Mouse (Mus musculus) CH12.LX (cell line): ENCODE data around the gene Prkcb. TPM values are rescaled to one million over a fixed set of nuclear protein-coding genes. Genes with fewer than 3 reads are reported as not detected.

Experiments
- DNase-seq: peaks from one replicate; pipeline ENCODE4 v3.0.0-alpha.2; 2013; ENCODE audit errors: extremely low read depth
- H3K27ac ChIP-seq: 2 replicates; pipeline ENCODE4 v1.5.1; 2012; ENCODE audit warnings: low read depth, mild to moderate bottlenecking, control low read depth, moderate library complexity; ENCODE audit not compliant: insufficient read depth
- H3K27me3 ChIP-seq: replicated peaks from 2 replicates; pipeline ENCODE3; 2012; ENCODE audit warnings: inconsistent platforms
- H3K36me3 ChIP-seq, 2 experiments: replicated peaks in 1 of 2; 2 replicates each; pipeline versions ENCODE3 to v1.6.1; 2012; ENCODE audit warnings: inconsistent platforms in 1 of 2, low read length in 1 of 2, mild to moderate bottlenecking in 1 of 2, mixed read lengths in 1 of 2, moderate library complexity in 1 of 2; ENCODE audit not compliant: control insufficient read depth in 1 of 2, insufficient read depth in 1 of 2
- H3K4me1 ChIP-seq, 2 experiments: 2 replicates each; pipeline ENCODE4 v1.6.1; 2012; ENCODE audit warnings: inconsistent platforms in 1 of 2, moderate library complexity in 1 of 2; ENCODE audit not compliant: insufficient read depth in 2 of 2, control insufficient read depth in 1 of 2
- H3K4me2 ChIP-seq: 2 replicates; pipeline ENCODE4 v1.6.1; 2012; ENCODE audit warnings: low read depth, mild to moderate bottlenecking, control low read depth; ENCODE audit not compliant: poor library complexity, insufficient read depth, severe bottlenecking
- H3K4me3 ChIP-seq, 3 experiments: fragments of 150-350 bp in 1 of 3; sonication (generic) in 1 of 3; replicated peaks in 1 of 3; 2 replicates each; pipeline versions ENCODE3 to v1.5.1; 2011 to 2012; ENCODE audit warnings: low read depth in 2 of 3, low read length in 2 of 3, mild to moderate bottlenecking in 2 of 3, moderate library complexity in 2 of 3, control low read depth in 1 of 3, improper control_type of control experiment in 1 of 3, inconsistent platforms in 1 of 3, mixed read lengths in 1 of 3; ENCODE audit not compliant: poor library complexity in 1 of 3
- H3K79me2 ChIP-seq: replicated peaks from 2 replicates; pipeline ENCODE4 v1.6.1; 2012; ENCODE audit warnings: mild to moderate bottlenecking, moderate library complexity; ENCODE audit not compliant: control insufficient read depth, poor library complexity, insufficient read depth, severe bottlenecking; ENCODE audit errors: extremely low read depth
- H3K9ac ChIP-seq: 2 replicates; pipeline ENCODE4 v1.6.1; 2012; ENCODE audit warnings: low read depth, mild to moderate bottlenecking, control low read depth, moderate library complexity; ENCODE audit not compliant: insufficient read depth
- H3K9me3 ChIP-seq: replicated peaks from 2 replicates; pipeline ENCODE3; 2012; ENCODE audit warnings: low read length, inconsistent platforms, mixed read lengths
- BHLHE40 ChIP-seq: IDR thresholded peaks from 2 replicates; pipeline ENCODE4 v1.6.1; 2011; ENCODE audit warnings: mild to moderate bottlenecking, low read depth, low read length, improper control_type of control experiment
- CHD1 ChIP-seq: IDR thresholded peaks from 2 replicates; pipeline ENCODE4 v1.6.1; 2012; ENCODE audit warnings: low read depth, low read length, improper control_type of control experiment, inconsistent platforms
- CTCF ChIP-seq, 2 experiments: IDR thresholded peaks in 1 of 2; conservative IDR thresholded peaks in 1 of 2; 2 replicates each; pipeline ENCODE4 v1.5.1; 2011 to 2012; ENCODE audit warnings: low read depth in 2 of 2, low read length in 2 of 2, improper control_type of control experiment in 1 of 2, inconsistent platforms in 1 of 2, mild to moderate bottlenecking in 1 of 2, moderate library complexity in 1 of 2
- E2F4 ChIP-seq: IDR thresholded peaks from 2 replicates; pipeline ENCODE4 v1.6.1; 2011; ENCODE audit warnings: low read depth, low read length, improper control_type of control experiment; ENCODE audit not compliant: insufficient replicate concordance
- ELF1 ChIP-seq: IDR thresholded peaks from 2 replicates; pipeline ENCODE4 v1.6.1; 2014; ENCODE audit warnings: low read depth, mild to moderate bottlenecking, inconsistent platforms, low read length, improper control_type of control experiment
- IRF4 ChIP-seq: IDR thresholded peaks from 2 replicates; pipeline ENCODE4 v1.6.1; 2014; ENCODE audit warnings: low read depth, mild to moderate bottlenecking, inconsistent platforms, low read length, improper control_type of control experiment
- JUN ChIP-seq: IDR thresholded peaks from 2 replicates; pipeline ENCODE4 v1.6.1; 2011; ENCODE audit warnings: low read depth, mild to moderate bottlenecking, low read length, improper control_type of control experiment, moderate library complexity; ENCODE audit not compliant: insufficient read depth
- JUND ChIP-seq: conservative IDR thresholded peaks from 2 replicates; pipeline ENCODE4 v1.6.1; 2011; ENCODE audit warnings: low read depth, low read length, improper control_type of control experiment
- MYC ChIP-seq: IDR thresholded peaks from 2 replicates; pipeline ENCODE4 v1.6.1; 2011; ENCODE audit warnings: low read depth, mild to moderate bottlenecking, improper control_type of control experiment, low read length
- NELFE ChIP-seq: IDR thresholded peaks from 2 replicates; pipeline ENCODE4 v1.6.1; 2011; ENCODE audit warnings: low read depth, low read length, improper control_type of control experiment
- NRF1 ChIP-seq: IDR thresholded peaks from 2 replicates; pipeline ENCODE4 v1.6.1; 2014; ENCODE audit warnings: low read depth, mild to moderate bottlenecking, inconsistent platforms, low read length, improper control_type of control experiment, moderate library complexity
- POLR2AphosphoS2 ChIP-seq: IDR thresholded peaks from 2 replicates; pipeline ENCODE4 v1.6.1; 2011; ENCODE audit warnings: low read depth, low read length, improper control_type of control experiment
- RAD21 ChIP-seq: IDR thresholded peaks from 2 replicates; pipeline ENCODE4 v1.6.1; 2011; ENCODE audit warnings: low read depth, mild to moderate bottlenecking, low read length, improper control_type of control experiment, moderate library complexity
- SIN3A ChIP-seq: IDR thresholded peaks from 2 replicates; pipeline ENCODE4 v1.6.1; 2012; ENCODE audit warnings: low read length, improper control_type of control experiment, inconsistent platforms
- SMC3 ChIP-seq: IDR thresholded peaks from 2 replicates; pipeline ENCODE4 v1.6.1; 2011; ENCODE audit warnings: low read depth, low read length, improper control_type of control experiment
- UBTF ChIP-seq: IDR thresholded peaks from 2 replicates; pipeline ENCODE4 v1.6.1; 2012; ENCODE audit warnings: low read depth, mild to moderate bottlenecking, inconsistent platforms, low read length, improper control_type of control experiment, moderate library complexity
- USF1 ChIP-seq: IDR thresholded peaks from 2 replicates; pipeline ENCODE4 v1.6.1; 2014; ENCODE audit warnings: low read depth, mild to moderate bottlenecking, inconsistent platforms, low read length, improper control_type of control experiment
- ZC3H11A ChIP-seq: IDR thresholded peaks from 2 replicates; pipeline ENCODE4 v1.6.1; 2012; ENCODE audit warnings: low read depth, mild to moderate bottlenecking, inconsistent platforms, low read length, improper control_type of control experiment
- ZNF384 ChIP-seq: IDR thresholded peaks from 2 replicates; pipeline ENCODE4 v1.6.1; 2012; ENCODE audit warnings: low read depth, low read length, improper control_type of control experiment, inconsistent platforms
- dilution Hi-C: fragments of 300-500 bp; cut with MboI; formaldehyde crosslinking; loops from 2 replicates; pipeline ENCODE4 v1.14.3; 2020; ENCODE audit warnings: low sequenced_read_pairs; ENCODE audit not compliant: extremely low pct_unique_long_range_greater_than_20kb, extremely low pct_ligation_motif_present
- in situ Hi-C: fragments of 300-500 bp; cut with MboI; formaldehyde crosslinking; loops from 3 replicates; pipeline ENCODE4 v1.14.3; 2019; ENCODE audit warnings: low sequenced_read_pairs, low pct_ligation_motif_present, low pct_unique_long_range_greater_than_20kb, mixed read lengths
- polyA plus RNA-seq: library from polyadenylated mRNA; unstranded; fragments of >175 nt; gene quantifications from 2 replicates; pipeline ENCODE4 v1.2.1, GENCODE M21; 2012; ENCODE audit warnings: low read depth; ENCODE audit not compliant: insufficient read length
- total RNA-seq, 2 experiments: library from RNA; depleted of rRNA; stranded (reverse); fragments of 300-350 nt in 1 of 2; fragments of >200 nt in 1 of 2; gene quantifications; 2 replicates each; pipeline ENCODE4 v1.2.3; 2012 to 2014

Gene Prkcb
- total and polyA plus RNA-seq, 3 experiments = 323 to 463 (median 337) TPM

- TF ChIP-seq USF1 = no peak
- TF ChIP-seq ZNF384 = no peak
- TF ChIP-seq ZC3H11A = no peak
- TF ChIP-seq SIN3A = no peak
- no peak for TF ChIP-seq RAD21
- no peak for TF ChIP-seq BHLHE40
- TF ChIP-seq IRF4 = no peak
- no peak for TF ChIP-seq JUND
- TF ChIP-seq JUN = no peak
- TF ChIP-seq SMC3 = no peak
- no peak for TF ChIP-seq UBTF
- TF ChIP-seq NRF1 = no peak
- no peak for TF ChIP-seq MYC
- dilution Hi-C loops (no loop called here), in situ Hi-C loops (no loop called here)
- Histone ChIP-seq H3K4me1 (peaks cover 4 to 22% of the 10 kb centered on the region in 2 experiments; a peak in 1 of 4 replicates), H3K27ac (no peak overlapping the region), H3K27me3 (no peaks in the 10 kb centered on the region), H3K4me3 (no peak overlapping the region), H3K4me2 (no peak overlapping the region), H3K79me2 (no peaks in the 10 kb centered on the region; the same call in 1 of the 2 replicates), H3K9ac (no peak overlapping the region), H3K36me3 (peaks cover 72 to 98% of the 10 kb centered on the region in 2 experiments), H3K9me3 (no peaks in the 10 kb centered on the region)
- DNase-seq = no peak
Observed at GRCm38 (mm10) chr7:122460020-122460419, 171.5 kb downstream of the Prkcb start.

GRCm38 (mm10) chr7:122465823-122466549 is 177.4 kb downstream of the Prkcb start:
- Histone ChIP-seq H3K9ac (no peak overlapping the region), H3K27me3 (no peaks in the 10 kb centered on the region), H3K36me3 (peaks cover 75 to 96% of the 10 kb centered on the region in 2 experiments), H3K4me1 (peaks cover 0 to 16% of the 10 kb centered on the region in 2 experiments; a peak in 2 of 4 replicates), H3K27ac (no peak overlapping the region), H3K4me3 (no peak overlapping the region), H3K79me2 (no peaks in the 10 kb centered on the region; the same call in 1 of the 2 replicates)
- in situ Hi-C loops = no loop called here
- TF ChIP-seq ZNF384 = peak; percentile 90
- no peak for TF ChIP-seq NELFE
- no peak for TF ChIP-seq CHD1
- TF ChIP-seq ELF1 = no peak
- no peak for TF ChIP-seq USF1
- TF ChIP-seq CTCF (conservative IDR thresholded peaks at IDR 0.05 in 1 of 2, IDR thresholded peaks at IDR 0.05 in 1 of 2; ENCODE audit: low read depth in 2 of 2, low read length in 2 of 2) = peak; percentile 67; a peak in 3 of 4 replicates
- TF ChIP-seq RAD21 = peak; percentile 54
- TF ChIP-seq POLR2AphosphoS2 = no peak
- TF ChIP-seq E2F4 = no peak
- TF ChIP-seq SMC3 = peak; percentile 32; the same call in 1 of the 2 replicates
- TF ChIP-seq, all 38 proteins: peak for 4
- Histone ChIP-seq H3K4me2 (no peak overlapping the region), H3K9me3 (no peaks in the 10 kb centered on the region)
- DNase-seq = peak; percentile 31
- dilution Hi-C loops = no loop called here
